Mouse (Mus musculus) MEL (cell line): Measurements from ENCODE around the gene Csnk1g1.

Experiments
- TAL1 ChIP-seq: IDR thresholded peaks from 2 replicates; pipeline ENCODE4 v1.6.1; 2012; ENCODE audit warnings: mild to moderate bottlenecking, inconsistent platforms, low read length, moderate library complexity, mixed read lengths
- ZNF384 ChIP-seq: IDR thresholded peaks from 2 replicates; pipeline ENCODE4 v1.6.1; 2012; ENCODE audit warnings: low read depth, mild to moderate bottlenecking, inconsistent platforms, low read length, improper control_type of control experiment

DNA sequence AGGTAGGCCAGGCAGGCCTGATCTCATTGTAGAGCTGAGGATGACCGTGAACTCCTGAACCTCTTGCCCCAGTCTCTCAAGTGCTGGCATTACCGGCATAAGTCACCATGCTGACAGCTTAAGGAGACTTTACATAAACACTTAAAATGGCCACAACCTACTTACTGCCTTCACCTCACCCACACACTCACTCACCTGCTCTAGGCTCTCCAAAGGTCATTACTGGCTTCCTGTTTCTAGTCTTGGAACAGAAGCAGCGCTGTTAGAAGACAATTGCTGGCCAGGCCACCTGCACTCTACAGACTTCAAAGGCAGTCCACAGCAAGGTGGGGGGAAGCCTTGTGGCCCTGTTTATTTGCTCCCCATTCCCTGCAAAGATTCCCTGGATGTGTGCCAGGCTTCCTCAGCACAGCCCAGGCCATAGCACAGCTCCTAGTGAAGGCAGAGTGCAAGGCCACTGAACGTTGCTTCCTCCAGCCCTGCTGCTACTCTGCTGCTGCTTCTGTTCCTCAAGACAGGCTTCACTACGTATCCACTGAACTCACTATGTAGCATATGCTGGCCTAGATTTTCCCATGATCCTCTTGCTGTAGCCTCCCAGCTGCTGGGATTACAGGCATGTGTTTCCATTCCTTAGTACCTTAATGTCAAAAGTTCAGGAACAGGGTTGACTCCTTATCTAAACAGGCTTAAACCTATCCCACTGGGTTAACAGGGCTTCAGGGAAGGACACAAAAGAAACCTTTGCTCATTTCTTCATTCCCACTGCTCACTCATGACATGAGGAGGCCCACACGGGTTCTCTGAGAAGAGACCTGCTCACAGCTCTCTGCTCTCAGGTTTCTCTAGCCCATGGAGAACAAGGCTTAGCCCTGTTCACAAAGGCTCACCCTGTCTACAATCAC, 182.9 kb downstream of the Csnk1g1 start:
- TF ChIP-seq TAL1 (no peak), ZNF384 (no peak)
